In the genomic region with DNA sequence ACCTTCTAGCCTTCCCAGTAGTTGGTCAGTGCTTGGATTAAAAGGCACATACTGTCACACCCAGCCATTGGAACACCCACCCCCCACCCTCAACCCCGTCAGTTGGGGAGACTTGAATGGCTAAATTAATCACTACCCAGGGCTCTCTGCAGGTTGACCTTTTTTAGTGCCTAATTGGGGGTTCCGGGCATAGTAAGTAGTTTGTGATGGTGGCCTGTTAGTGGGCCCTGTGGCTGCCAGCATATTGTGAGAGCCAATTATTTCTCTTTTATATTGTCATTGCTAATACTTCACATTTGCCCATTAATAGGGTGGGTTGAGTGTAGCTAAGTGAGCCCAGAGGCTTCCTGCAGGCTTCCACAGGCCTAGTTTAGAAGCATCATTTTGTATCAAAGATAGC, we compare ENCODE assay signal across 11 mouse cellular contexts. TPM values are rescaled to one million over a fixed set of nuclear protein-coding genes. Genes with fewer than 3 reads are reported as not detected.
A peak's percentile ranks its signal among the peaks of the same experiment; 100 is the strongest.
DNase-seq lines count a peak whose midpoint lies in the region; ATAC-seq lines count a peak whose summit lies in the region.
"Had no signal": no experiment of that assay in that cellular context is flagged by ENCODE, and none has a peak within 500 bp of the region (broad histone marks: within the 10 kb centered on the region; RNA-seq: fewer than 3 reads in every experiment).

No protein-coding gene starts in this region.

- H3K9me3 ChIP-seq in heart, embryonic 13.5 days = no peaks in the 10 kb centered on the region
- H3K9me3 ChIP-seq in embryonic facial prominence, embryonic 10.5 days = peaks cover 3% of the 10 kb centered on the region; the same call in 1 of the 2 replicates
- H3K9me3 ChIP-seq in hindbrain, embryonic 16.5 days (ENCODE audit: control insufficient read depth, low read length) = no peaks in the 10 kb centered on the region; the same call in 1 of the 2 replicates
- no peaks in the 10 kb centered on the region for H3K9me3 ChIP-seq in midbrain, embryonic 14.5 days (ENCODE audit: control insufficient read depth, low read length)

- intact Hi-C loops in heart, postnatal 25 days (cut with DNase I) = no loop called here

- H3K4me1 ChIP-seq in heart, embryonic 13.5 days = peaks cover 50% of the 10 kb centered on the region
- peaks cover 29% of the 10 kb centered on the region for H3K4me1 ChIP-seq in embryonic facial prominence, embryonic 10.5 days
- peaks cover 22% of the 10 kb centered on the region for H3K4me1 ChIP-seq in hindbrain, embryonic 16.5 days (ENCODE audit: control insufficient read depth, insufficient read depth, low read depth, low read length)
- H3K4me1 ChIP-seq in midbrain, embryonic 14.5 days (ENCODE audit: control insufficient read depth, insufficient read depth, low read length) = peaks cover 42% of the 10 kb centered on the region

- H3K9ac ChIP-seq in heart, embryonic 13.5 days = peak overlapping the region; percentile 99
- H3K9ac ChIP-seq in hindbrain, embryonic 16.5 days (ENCODE audit: low read depth, low read length) = no peak overlapping the region; the same call in 1 of the 2 replicates
- no peak overlapping the region for H3K9ac ChIP-seq in midbrain, embryonic 14.5 days (replicated peaks; ENCODE audit: low read length)

- no peak for ATAC-seq in heart, embryonic 13.5 days (ENCODE audit: extremely low read depth, insufficient number of reproducible peaks, low FRiP score, low TSS enrichment)
- ATAC-seq in hindbrain, embryonic 16.5 days = no peak
- ATAC-seq in midbrain, embryonic 14.5 days (ENCODE audit: low FRiP score, low TSS enrichment) = no peak
- no peak for ATAC-seq in CD4-positive, CD25-positive, alpha-beta regulatory T cell, adult 4 months
- ATAC-seq in granulocyte monocyte progenitor cell, adult 5-6 weeks (replicated peaks; ENCODE audit: poor library complexity, severe bottlenecking) = no peak
- ATAC-seq: inflammation-experienced regulatory T-cells, adult 6 months had no signal

- peak overlapping the region; percentile 92 for H3K4me2 ChIP-seq in heart, embryonic 13.5 days
- peak overlapping the region; percentile 61 for H3K4me2 ChIP-seq in hindbrain, embryonic 16.5 days (ENCODE audit: low read length)
- peak overlapping the region; percentile 90 for H3K4me2 ChIP-seq in midbrain, embryonic 14.5 days (ENCODE audit: low read length)

- H3K27me3 ChIP-seq in heart, embryonic 13.5 days (replicated peaks) = no peaks in the 10 kb centered on the region
- no peaks in the 10 kb centered on the region for H3K27me3 ChIP-seq in embryonic facial prominence, embryonic 10.5 days (replicated peaks; ENCODE audit: low read depth, poor library complexity, severe bottlenecking)
- no peaks in the 10 kb centered on the region for H3K27me3 ChIP-seq in hindbrain, embryonic 16.5 days (replicated peaks; ENCODE audit: control insufficient read depth, insufficient read depth, low read length)
- H3K27me3 ChIP-seq in midbrain, embryonic 14.5 days (ENCODE audit: control insufficient read depth, insufficient read depth, low read length) = no peaks in the 10 kb centered on the region

- H3K36me3 ChIP-seq in heart, embryonic 13.5 days = no peaks in the 10 kb centered on the region
- peaks cover 20% of the 10 kb centered on the region for H3K36me3 ChIP-seq in embryonic facial prominence, embryonic 10.5 days (replicated peaks)
- H3K36me3 ChIP-seq in hindbrain, embryonic 16.5 days (ENCODE audit: control insufficient read depth, insufficient read depth, low read length) = no peaks in the 10 kb centered on the region
- no peaks in the 10 kb centered on the region for H3K36me3 ChIP-seq in midbrain, embryonic 14.5 days (ENCODE audit: control insufficient read depth, insufficient read depth, low read length)

- no peak overlapping the region for H3K27ac ChIP-seq in heart, embryonic 13.5 days (replicated peaks)
- no peak overlapping the region for H3K27ac ChIP-seq in embryonic facial prominence, embryonic 10.5 days (replicated peaks)
- no peak overlapping the region for H3K27ac ChIP-seq in hindbrain, embryonic 16.5 days (ENCODE audit: low read depth, low read length)
- no peak overlapping the region for H3K27ac ChIP-seq in midbrain, embryonic 14.5 days (replicated peaks; ENCODE audit: low read depth, low read length)

- no peak for DNase-seq in heart, postnatal 25 days (ENCODE audit: low spot score)
- DNase-seq in embryonic facial prominence, embryonic 10.5 days (ENCODE audit: low spot score) = no peak
- DNase-seq in midbrain, embryonic 14.5 days = no peak
- no peak for DNase-seq in adipocyte (ENCODE audit: low spot score)
- DNase-seq: cerebellum, adult 11-12 months; thymus, postnatal 4 days had no signal

- WGBS in heart, embryonic 13.5 days = 53% methylated on average over 2 of the region's 2 CpGs
- 33% methylated on average over 2 of the region's 2 CpGs for WGBS in embryonic facial prominence, embryonic 10.5 days
- 20% methylated on average over 2 of the region's 2 CpGs for WGBS in hindbrain, embryonic 16.5 days
- 15% methylated on average over 2 of the region's 2 CpGs for WGBS in midbrain, embryonic 14.5 days

- peak overlapping the region; percentile 99 for H3K4me3 ChIP-seq in heart, embryonic 13.5 days
- H3K4me3 ChIP-seq in embryonic facial prominence, embryonic 10.5 days = peak overlapping the region; percentile 98
- peak overlapping the region; percentile 97 for H3K4me3 ChIP-seq in hindbrain, embryonic 16.5 days (ENCODE audit: low read length)
- peak overlapping the region; percentile 95 for H3K4me3 ChIP-seq in midbrain, embryonic 14.5 days (replicated peaks; ENCODE audit: low read depth, low read length)

RNA-seq across cellular contexts. Expression of a gene that starts 2.3 kb away (rescaled TPM):
- 324 and 326 TPM in 2 replicates for polyA plus RNA-seq in heart, embryonic 13.5 days (2015; fragmentation: Nextera tagmentation; extraction: Ambion mirVana)
- total RNA-seq in heart, postnatal 25 days (2021) = 100 to 1,000 TPM; 241 to 258 TPM
- 429 and 432 TPM in 2 replicates for polyA plus RNA-seq in embryonic facial prominence, embryonic 10.5 days (2016; fragmentation: Nextera tagmentation; extraction: Ambion mirVana)
- 414 and 419 TPM in 2 replicates for polyA plus RNA-seq in hindbrain, embryonic 16.5 days (2015; fragmentation: Nextera tagmentation; extraction: Ambion mirVana)
- polyA plus RNA-seq in midbrain, embryonic 14.5 days (2014; fragmentation: Nextera tagmentation; extraction: Ambion mirVana) = 416 and 508 TPM in 2 replicates
- polyA plus RNA-seq in CD4-positive, CD25-positive, alpha-beta regulatory T cell, adult 4 months (2017; shearing (Covaris generic)) = 100 to 1,000 TPM; 666 to 730 TPM
- total RNA-seq in granulocyte monocyte progenitor cell, adult 5-6 weeks (2014; fragmentation: Nextera tagmentation) = 417 and 471 TPM in 2 replicates
- 523 and 552 TPM in 2 replicates for total RNA-seq in granulocyte monocyte progenitor cell, adult 5-6 weeks (2017)
